Mouse (Mus musculus): ENCODE measurements around the gene Bmpr2.

Bmpr2 gene

GRCm38 (mm10) chr1:59795336-59795735, 32.1 kb downstream of the Bmpr2 start:
- no peak for DNase-seq (ENCODE audit: low spot score in 2 of 2)

GRCm38 (mm10) chr1:59797865-59798264, 34.7 kb downstream of the Bmpr2 start:
- DNase-seq (ENCODE audit: low spot score in 2 of 2): no peak

GRCm38 (mm10) chr1:59804363-59804762, 41.2 kb downstream of the Bmpr2 start:
- no peak for DNase-seq (ENCODE audit: low spot score in 2 of 2)

- DNase-seq (ENCODE audit: low spot score in 2 of 2): no peak
Measured at GRCm38 (mm10) chr1:59809921-59810320, 46.7 kb downstream of the Bmpr2 start.

- DNase-seq (ENCODE audit: low spot score in 2 of 2): no peak
Measured at GRCm38 (mm10) chr1:59812782-59813181, 49.6 kb downstream of the Bmpr2 start.

GRCm38 (mm10) chr1:59825421-59825820, 62.2 kb downstream of the Bmpr2 start:
- DNase-seq (ENCODE audit: low spot score in 2 of 2): no peak

- no peak for DNase-seq (ENCODE audit: low spot score in 2 of 2)
Measured at GRCm38 (mm10) chr1:59826583-59826982, 63.4 kb downstream of the Bmpr2 start.

- no peak for DNase-seq (ENCODE audit: low spot score in 2 of 2)
Measured at GRCm38 (mm10) chr1:59829410-59829809, 66.2 kb downstream of the Bmpr2 start.

- no peak for DNase-seq (ENCODE audit: low spot score in 2 of 2)
Measured at GRCm38 (mm10) chr1:59830194-59830593, 67.0 kb downstream of the Bmpr2 start.

GRCm38 (mm10) chr1:59833723-59834122, 70.5 kb downstream of the Bmpr2 start:
- DNase-seq (ENCODE audit: low spot score in 2 of 2): no peak

GRCm38 (mm10) chr1:59848327-59848726, 85.1 kb downstream of the Bmpr2 start:
- DNase-seq (ENCODE audit: low spot score in 2 of 2): no peak

- DNase-seq (ENCODE audit: low spot score in 2 of 2): no peak
Measured at GRCm38 (mm10) chr1:59859046-59859445, 95.8 kb downstream of the Bmpr2 start.

GRCm38 (mm10) chr1:59862144-59862543, 98.9 kb downstream of the Bmpr2 start:
- DNase-seq (ENCODE audit: low spot score in 2 of 2): no peak

GRCm38 (mm10) chr1:59868041-59868440, 104.8 kb downstream of the Bmpr2 start:
- DNase-seq (ENCODE audit: low spot score in 2 of 2): no peak

- no peak for DNase-seq (ENCODE audit: low spot score in 2 of 2)
Measured at GRCm38 (mm10) chr1:59874023-59874422, 110.8 kb downstream of the Bmpr2 start.

- no peak for DNase-seq (ENCODE audit: low spot score in 2 of 2)
Measured at GRCm38 (mm10) chr1:59878098-59878497, 114.9 kb downstream of the Bmpr2 start.

- peak; percentile 46 to 69 for DNase-seq (ENCODE audit: low spot score in 2 of 2)
Measured at GRCm38 (mm10) chr1:59883349-59884134, 120.3 kb downstream of the Bmpr2 start.

- no peak for DNase-seq (ENCODE audit: low spot score in 2 of 2)
Measured at GRCm38 (mm10) chr1:59886899-59887298, 123.7 kb downstream of the Bmpr2 start.

GRCm38 (mm10) chr1:59888018-59888417, 124.8 kb downstream of the Bmpr2 start:
- no peak for DNase-seq (ENCODE audit: low spot score in 2 of 2)

GRCm38 (mm10) chr1:59891185-59891584, 128.0 kb downstream of the Bmpr2 start:
- DNase-seq (ENCODE audit: low spot score in 2 of 2): no peak

GRCm38 (mm10) chr1:59892777-59893176, 129.6 kb downstream of the Bmpr2 start:
- DNase-seq (ENCODE audit: low spot score in 2 of 2): no peak

- no peak for DNase-seq (ENCODE audit: low spot score in 2 of 2)
Measured at GRCm38 (mm10) chr1:59894025-59894424, 130.8 kb downstream of the Bmpr2 start.

GRCm38 (mm10) chr1:59895456-59895855, 132.3 kb downstream of the Bmpr2 start:
- DNase-seq (ENCODE audit: low spot score in 2 of 2): peak in 1 of 2 experiments; percentile 13

Data from urinary bladder, adult 18-20 months (tissue).